Mouse (Mus musculus) lung, postnatal 36 days (tissue): ENCODE measurements around the gene Rita1.

Experiments
- DNase-seq: peaks from one replicate; pipeline ENCODE4 v3.0.0; 2022; ENCODE audit warnings: mixed read lengths

The Rita1 gene

DNA sequence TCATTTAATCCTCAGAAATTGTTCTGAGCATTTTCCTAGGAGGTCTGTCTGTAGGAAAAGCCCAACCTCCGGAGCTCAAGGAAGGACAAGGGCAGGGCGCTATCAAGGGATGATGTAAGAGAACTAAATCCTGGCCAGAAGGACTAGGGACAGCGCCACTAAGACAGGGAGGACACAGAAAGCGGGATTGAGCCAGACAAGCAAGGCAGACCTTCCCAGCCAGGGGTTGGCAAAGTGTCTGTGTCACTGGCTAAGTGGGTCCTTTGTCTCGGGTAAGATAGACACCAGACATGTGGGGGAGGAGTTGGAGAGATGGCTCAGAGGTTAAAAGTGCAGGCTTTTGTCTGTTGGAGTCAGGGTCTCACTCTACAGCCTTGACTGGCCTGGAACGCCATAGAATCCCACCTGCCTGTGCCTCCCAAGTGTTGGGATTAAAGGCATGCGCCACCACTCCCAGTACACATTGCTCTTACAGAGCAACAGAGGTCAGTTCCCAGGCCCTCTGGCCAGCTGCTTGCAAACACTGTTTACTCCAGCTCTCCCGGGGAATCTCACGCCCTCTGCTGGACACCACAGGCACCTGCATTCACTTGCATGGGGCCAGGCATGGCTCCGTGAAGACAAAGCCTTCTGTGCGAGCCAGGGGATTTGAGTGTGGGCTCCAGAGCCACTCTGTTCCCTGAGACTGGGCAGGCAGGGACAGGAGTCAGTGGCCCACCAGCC is 11.3 kb downstream of the Rita1 start:
- DNase-seq, result no peak

DNA sequence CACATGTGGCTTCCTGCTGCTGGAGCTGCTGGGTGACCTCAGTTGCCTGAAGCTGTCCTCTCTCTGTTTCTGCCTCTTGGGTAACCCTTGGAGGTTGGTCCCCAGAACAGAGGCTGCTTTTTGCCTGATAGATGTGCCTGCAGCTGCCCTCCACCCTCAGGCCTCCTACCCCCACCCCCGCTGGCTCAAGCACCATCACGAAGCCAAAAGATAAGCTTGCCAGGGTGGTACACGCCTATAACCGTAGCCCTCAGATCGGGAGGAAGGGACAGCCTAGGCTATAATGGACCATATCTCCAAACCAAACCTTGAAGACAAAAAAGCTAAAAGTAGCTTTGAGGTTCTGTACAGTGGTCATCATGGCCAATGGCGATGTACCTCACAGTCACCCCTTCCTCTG is 12.8 kb downstream of the Rita1 start:
- no peak for DNase-seq

DNA sequence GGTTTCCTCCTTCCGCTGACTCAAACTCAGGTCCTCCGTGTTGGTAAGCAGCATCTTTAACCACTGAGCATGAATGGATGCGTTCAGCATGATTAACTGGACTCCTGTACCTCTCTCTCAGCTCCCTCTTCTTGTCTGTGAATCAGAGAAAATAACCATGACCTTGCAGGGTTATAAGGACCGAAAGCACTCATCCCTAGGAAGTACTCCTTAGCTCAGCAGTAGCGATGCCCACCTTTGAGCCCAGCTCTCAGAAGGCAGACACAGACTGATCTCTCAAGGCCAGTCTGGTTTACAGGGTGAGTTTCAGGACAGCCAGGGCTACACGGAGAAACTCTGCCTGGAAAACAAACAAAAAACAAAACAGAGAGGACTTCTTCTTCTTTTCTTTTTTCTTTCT is 17.9 kb downstream of the Rita1 start:
- DNase-seq, result no peak

DNA sequence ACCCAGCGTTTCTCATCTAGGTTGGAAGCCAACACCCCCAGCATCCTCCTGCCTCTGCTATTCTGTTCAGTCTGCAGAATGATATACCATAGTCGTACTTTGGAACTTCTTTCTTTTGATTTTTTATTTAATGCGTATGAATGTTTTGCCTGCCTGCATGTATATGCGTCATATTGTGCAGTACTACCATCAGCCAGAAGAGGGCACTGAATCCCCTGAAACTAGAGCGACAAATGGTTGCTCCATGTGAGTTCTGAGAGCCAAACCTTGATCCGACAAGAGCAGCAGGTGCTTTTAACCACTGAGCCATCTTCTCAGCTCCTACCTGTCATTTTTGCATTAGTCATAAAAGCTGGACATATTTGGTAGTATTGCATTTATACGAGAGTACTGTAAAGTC is 20.2 kb downstream of the Rita1 start:
- DNase-seq, result peak; percentile 53

GRCm38 (mm10) chr5:120590356-120591010 is 21.9 kb downstream of the Rita1 start:
- DNase-seq, result peak; percentile 59

- DNase-seq, result peak; percentile 99
Measured at GRCm38 (mm10) chr5:120588569-120589094, 23.8 kb downstream of the Rita1 start, which contains the start of the genes Tpcn1 and Iqcd. TSS of gene Tpcn1 (minus strand) at chr5:120588673. TSS of gene Iqcd (plus strand) at chr5:120589016.

- DNase-seq, result no peak
Measured at GRCm38 (mm10) chr5:120587940-120588568, 24.3 kb downstream of the Rita1 start.

DNA sequence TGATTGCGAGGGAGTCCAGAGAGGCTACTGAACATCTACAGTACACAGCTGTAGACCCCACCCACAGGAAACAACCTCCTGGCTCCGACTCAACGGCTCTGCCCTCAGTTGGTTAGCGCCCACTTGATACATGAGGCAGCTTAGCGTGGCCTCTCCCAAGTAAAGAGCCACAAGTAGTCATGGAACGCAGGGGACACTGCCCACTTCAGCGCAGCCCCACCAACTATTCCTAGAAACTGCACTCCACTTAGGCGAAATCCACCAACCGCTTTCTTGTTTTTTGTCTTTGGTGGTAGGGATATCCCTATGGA is 24.8 kb downstream of the Rita1 start:
- peak; percentile 80 for DNase-seq

DNA sequence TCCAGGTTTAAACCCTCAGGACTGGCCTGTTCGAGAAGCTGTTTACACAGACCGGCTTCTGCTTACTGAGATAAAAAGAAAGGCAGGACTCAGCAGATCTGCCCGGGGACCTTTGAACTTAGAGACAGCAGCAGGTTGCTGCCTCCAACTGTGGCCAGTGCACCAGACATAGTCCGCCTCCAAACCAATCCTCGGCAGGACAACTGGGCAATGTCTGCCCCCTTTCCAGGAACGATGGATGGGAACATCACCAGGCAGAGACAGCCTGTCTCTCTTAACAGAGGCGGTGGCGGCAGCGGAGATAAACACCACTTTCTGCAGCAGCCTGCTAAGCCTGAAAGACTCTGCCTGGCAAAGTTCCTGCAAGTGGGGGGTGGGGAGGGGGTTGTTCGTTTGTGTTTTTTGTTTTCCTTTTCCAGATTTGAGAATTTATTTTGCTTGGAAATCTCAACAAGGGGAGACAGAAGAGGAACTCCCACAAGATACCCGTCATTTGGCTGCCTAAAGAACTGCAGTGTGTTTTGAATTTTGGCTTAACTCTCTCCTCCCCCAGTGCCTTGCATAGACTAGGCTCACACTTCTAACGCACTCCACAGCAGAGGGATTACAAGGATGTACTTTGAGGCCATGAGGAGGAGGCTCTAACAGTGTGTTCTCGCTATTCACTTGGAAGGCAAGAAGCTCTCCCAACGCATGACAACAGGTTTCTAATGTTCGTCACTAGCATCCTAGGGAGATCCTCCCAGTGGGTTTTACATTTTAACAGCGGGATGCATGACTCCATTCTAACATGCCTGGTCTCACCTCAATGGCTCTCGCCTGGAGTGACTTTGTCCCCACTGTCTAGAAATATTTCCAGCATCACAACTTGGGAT is 25.4 kb downstream of the Rita1 start:
- DNase-seq, result peak; percentile 50

DNA sequence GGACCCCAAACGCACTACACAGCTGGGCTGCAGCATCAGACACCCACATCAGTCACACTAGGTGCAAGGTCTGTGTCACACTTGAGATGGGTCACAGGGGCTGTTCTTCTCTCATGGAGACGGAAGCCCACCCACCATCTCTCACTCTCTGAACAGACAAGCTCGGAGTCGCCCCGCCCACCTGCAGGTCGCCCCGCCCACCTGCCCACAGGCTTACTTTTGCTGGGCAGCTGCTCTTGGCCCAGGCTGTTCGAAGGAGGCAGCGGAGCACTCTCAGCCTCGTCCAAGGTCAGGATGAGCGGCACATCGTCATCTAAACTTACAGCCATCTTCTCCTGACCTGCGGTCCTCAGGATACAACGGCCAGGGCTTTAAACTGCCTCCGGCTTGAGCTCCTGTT is 27.4 kb downstream of the Rita1 start:
- no peak for DNase-seq

- DNase-seq, result no peak
Measured at GRCm38 (mm10) chr5:120583511-120583910, 28.9 kb downstream of the Rita1 start.

DNA sequence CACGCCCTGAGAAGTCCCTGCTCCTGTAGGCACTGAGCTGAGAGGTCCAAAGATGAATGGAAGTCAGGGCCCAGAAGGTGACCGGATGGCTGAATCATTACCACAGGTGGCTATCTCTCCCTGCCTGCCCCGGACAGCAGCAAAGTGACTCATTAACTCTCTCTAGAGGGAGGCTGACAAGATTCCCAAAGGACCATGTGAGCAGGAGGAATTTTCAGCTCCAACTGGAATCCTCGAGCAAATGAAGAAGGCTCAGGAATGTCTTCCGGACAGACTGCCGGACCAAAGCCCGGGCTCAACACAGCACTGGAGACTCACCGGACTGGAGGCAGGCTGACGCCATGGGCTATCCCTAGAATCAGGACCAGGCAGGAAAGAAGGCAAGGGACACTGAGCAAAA is 30.4 kb downstream of the Rita1 start:
- DNase-seq, result no peak

DNA sequence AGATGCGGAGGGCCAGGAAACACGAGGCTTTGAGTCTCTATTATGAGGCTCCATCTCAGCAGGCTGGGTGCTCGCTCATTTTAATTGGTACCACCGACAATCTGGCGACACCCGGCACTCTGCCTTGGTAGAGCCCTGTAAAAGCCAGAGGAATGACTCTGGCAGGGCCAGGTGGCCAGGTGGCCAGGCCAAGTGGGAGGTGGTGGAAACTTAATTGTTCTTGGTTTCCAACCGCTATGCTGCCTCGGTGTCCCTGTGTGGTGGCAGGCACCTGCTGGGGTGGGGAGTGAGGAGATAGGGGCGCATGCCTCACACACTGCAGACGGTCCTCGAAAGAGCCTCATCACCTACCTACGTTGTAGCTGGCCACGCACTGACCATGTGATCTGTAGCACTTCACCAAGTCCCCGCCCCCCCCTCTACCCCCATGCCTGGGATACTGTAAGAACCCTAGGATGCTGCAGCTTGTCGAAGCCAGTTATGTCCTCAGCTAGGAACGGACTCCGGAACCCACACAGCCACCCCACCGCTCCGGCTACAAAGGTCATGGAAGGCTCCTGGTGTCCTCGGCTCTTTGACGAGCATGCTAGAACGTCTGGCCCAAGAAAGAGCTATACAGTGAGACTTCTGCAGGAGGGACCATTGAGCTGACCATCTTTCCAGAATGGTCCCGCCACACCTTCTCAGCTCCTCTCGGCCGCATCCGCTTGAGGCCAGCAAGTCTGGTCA is 32.3 kb downstream of the Rita1 start:
- DNase-seq, result no peak

- no peak for DNase-seq
Measured at GRCm38 (mm10) chr5:120579211-120579897, 33.0 kb downstream of the Rita1 start.

DNA sequence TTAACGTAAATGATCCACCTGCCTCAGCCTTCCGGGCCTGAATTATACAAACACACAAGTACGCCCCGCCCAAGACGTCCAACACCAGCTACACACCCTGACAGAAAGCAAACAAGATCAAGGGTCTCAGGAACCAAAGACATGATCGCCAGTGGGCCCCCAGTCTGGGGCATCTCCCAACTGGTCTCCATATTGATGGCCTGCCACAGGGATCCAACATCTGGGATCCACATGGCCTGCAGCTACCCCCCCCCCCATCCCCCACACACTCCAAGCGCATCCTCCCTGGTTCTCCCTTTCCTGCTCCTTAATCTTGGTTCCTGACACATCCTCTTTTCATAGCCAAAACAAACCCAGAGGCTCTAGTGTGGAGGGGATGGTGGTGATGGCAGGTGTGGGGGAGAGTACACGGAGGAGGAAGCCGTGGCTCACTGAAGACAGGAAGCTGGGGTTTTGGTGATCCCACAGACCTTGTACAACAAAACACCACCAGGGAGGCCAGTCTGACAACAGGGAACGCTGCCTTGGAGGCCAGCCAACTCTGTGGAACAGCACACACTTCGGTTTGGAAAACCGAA is 33.8 kb downstream of the Rita1 start:
- peak; percentile 71 for DNase-seq

- no peak for DNase-seq
Measured at GRCm38 (mm10) chr5:120577935-120578441, 34.4 kb downstream of the Rita1 start.

DNA sequence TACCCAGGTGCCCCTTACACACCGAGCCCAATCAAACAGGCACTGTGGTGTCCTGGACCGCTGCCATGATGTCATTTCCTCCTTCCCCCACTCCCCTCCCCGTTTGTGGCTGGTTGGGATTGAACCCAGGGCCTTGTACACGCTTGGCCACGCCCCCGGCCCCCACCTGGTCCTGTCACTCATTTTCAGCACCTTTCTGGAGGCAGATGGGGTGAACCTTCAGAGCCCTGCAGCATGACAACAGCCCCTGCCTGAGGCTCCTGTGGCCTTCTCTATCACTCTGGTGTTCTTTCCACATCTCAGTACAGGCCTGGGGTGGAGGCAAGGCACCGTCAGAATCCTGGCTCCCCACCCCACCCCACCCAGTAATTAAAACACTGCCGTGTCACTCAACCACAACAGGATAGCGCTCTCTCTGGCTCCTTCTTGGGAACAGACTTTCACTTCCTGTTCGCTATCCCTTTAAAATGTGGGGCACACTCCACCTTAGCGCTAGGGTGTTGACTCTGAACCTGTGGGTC is 35.5 kb downstream of the Rita1 start:
- DNase-seq, result no peak

DNA sequence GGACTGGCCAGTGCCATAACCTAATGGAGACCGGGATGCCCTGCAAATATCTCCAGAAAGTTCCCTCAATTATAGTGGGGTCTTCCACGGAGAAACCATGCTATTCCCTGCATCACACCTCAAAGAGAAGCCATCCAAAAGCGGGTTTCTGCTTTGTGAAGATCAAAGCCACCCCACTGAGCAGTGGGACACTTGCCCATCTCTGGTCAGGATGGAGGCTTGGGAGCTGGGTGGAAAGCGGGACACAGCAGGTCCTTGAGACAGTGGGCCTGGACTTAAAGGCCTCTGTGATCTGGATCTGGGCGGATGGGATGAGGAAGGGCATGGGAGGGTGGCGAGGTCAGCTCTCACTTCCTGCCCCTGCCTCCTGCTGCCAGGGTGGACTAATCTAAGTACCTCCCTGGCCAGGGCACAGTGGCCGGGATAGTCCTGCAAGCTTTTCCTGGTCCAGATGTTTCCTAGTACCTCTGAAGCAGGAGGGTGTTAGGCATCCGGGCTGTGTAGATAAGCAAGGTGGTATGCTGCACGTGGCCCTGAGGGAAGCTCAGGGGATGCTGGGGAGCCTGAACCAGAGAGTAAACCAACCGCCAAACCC is 37.8 kb downstream of the Rita1 start:
- DNase-seq, result no peak

GRCm38 (mm10) chr5:120571056-120571740 is 41.2 kb downstream of the Rita1 start:
- no peak for DNase-seq
